Mouse (Mus musculus) testis, adult 2 months (tissue): ENCODE data around the gene Pcbp2.

Experiments
- CTCF ChIP-seq: fragments of 200-500 bp; IDR thresholded peaks from 2 replicates; pipeline ENCODE4 v1.5.1; 2012; ENCODE audit warnings: low read depth, mild to moderate bottlenecking, inconsistent platforms, low read length, moderate library complexity; ENCODE audit not compliant: control insufficient read depth, insufficient read depth, insufficient replicate concordance
- POLR2A ChIP-seq: fragments of 200-500 bp; IDR thresholded peaks from 2 replicates; pipeline ENCODE4 v1.6.1; 2012; ENCODE audit warnings: low read depth, mild to moderate bottlenecking, inconsistent platforms, low read length, moderate library complexity; ENCODE audit not compliant: control insufficient read depth

DNA sequence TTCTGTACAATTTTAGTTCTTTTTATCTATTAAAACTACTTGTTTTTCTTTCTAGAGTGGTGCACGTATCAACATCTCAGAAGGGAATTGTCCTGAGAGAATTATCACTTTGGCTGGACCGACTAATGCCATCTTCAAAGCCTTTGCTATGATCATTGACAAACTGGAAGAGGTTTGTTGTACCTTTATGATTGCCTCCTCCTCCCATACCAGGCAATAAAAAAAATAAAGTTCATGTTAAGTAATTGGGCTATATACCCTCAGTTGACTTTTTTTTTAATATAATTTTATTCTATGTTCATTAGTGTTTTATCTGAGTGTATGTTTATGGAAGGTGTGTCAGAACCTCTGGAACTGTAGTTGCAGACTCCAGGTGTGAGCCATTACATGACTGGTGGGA lies 4.2 kb downstream of the Pcbp2 start:
- TF ChIP-seq POLR2A, result no peak
- TF ChIP-seq CTCF, result no peak
